Mouse (Mus musculus): Measurements from ENCODE around the gene Siah2. TPM values are rescaled to one million over a fixed set of nuclear protein-coding genes. Genes with fewer than 3 reads are reported as not detected.

Gene Siah2
- polyA plus RNA-seq, 1 experiment from 2014 or later: 7.4 TPM

- no peak overlapping the region for H3K4me2 ChIP-seq
- 38% methylated on average over 6 of the region's 6 CpGs for WGBS
- no peak for TF ChIP-seq CTCF (IDR thresholded peaks at IDR 0.05; ENCODE audit: low read depth)
- H3K9me3 ChIP-seq (ENCODE audit: low read depth, low read length): no peaks in the 10 kb centered on the region
- no peaks in the 10 kb centered on the region for H3K4me1 ChIP-seq (ENCODE audit: insufficient read depth)
- no peaks in the 10 kb centered on the region for H3K27me3 ChIP-seq (ENCODE audit: insufficient read depth, low read length)
- H3K27ac ChIP-seq (ENCODE audit: low read depth): no peak overlapping the region
- H3K9ac ChIP-seq: no peak overlapping the region
- H3K4me3 ChIP-seq (ENCODE audit: low read depth, low read length): no peak overlapping the region
- no peak for ATAC-seq (ENCODE audit: insufficient read depth)
- DNase-seq: no peak
- peaks cover 10% of the 10 kb centered on the region; the same call in 1 of the 2 replicates for H3K36me3 ChIP-seq (ENCODE audit: insufficient read depth)
These were observed 20.5 kb downstream of the Siah2 start for GRCm38 (mm10) chr3:58671616-58672250.

GRCm38 (mm10) chr3:58663970-58664369 lies 28.2 kb downstream of the Siah2 start:
- Histone ChIP-seq H3K9me3 (ENCODE audit: low read depth, low read length) (no peaks in the 10 kb centered on the region), H3K4me3 (ENCODE audit: low read depth, low read length) (no peak overlapping the region), H3K27ac (ENCODE audit: low read depth) (no peak overlapping the region), H3K36me3 (ENCODE audit: insufficient read depth) (no peaks in the 10 kb centered on the region), H3K27me3 (ENCODE audit: insufficient read depth, low read length) (no peaks in the 10 kb centered on the region), H3K4me2 (no peak overlapping the region), H3K9ac (no peak overlapping the region), H3K4me1 (ENCODE audit: insufficient read depth) (no peaks in the 10 kb centered on the region)
- TF ChIP-seq CTCF (IDR thresholded peaks at IDR 0.05; ENCODE audit: low read depth): no peak
- 88% methylated on average over 7 of the region's 7 CpGs for WGBS
- DNase-seq (no peak), ATAC-seq (ENCODE audit: insufficient read depth) (no peak)

- Histone ChIP-seq H3K9me3 (ENCODE audit: low read depth, low read length) (no peaks in the 10 kb centered on the region), H3K4me1 (ENCODE audit: insufficient read depth) (no peaks in the 10 kb centered on the region), H3K27ac (ENCODE audit: low read depth) (no peak overlapping the region), H3K9ac (no peak overlapping the region), H3K36me3 (ENCODE audit: insufficient read depth) (no peaks in the 10 kb centered on the region), H3K27me3 (ENCODE audit: insufficient read depth, low read length) (no peaks in the 10 kb centered on the region), H3K4me3 (ENCODE audit: low read depth, low read length) (no peak overlapping the region), H3K4me2 (no peak overlapping the region)
- TF ChIP-seq CTCF (IDR thresholded peaks at IDR 0.05; ENCODE audit: low read depth): no peak
- WGBS: 85% methylated on average over 4 of the region's 4 CpGs
- DNase-seq (no peak), ATAC-seq (ENCODE audit: insufficient read depth) (no peak)
These were observed 31.6 kb downstream of the Siah2 start for GRCm38 (mm10) chr3:58660636-58661035.

GRCm38 (mm10) chr3:58657356-58657755 lies 34.8 kb downstream of the Siah2 start:
- DNase-seq (peak; percentile 41), ATAC-seq (ENCODE audit: insufficient read depth) (no peak)
- Histone ChIP-seq H3K27me3 (ENCODE audit: insufficient read depth, low read length) (no peaks in the 10 kb centered on the region), H3K9ac (no peak overlapping the region), H3K4me2 (no peak overlapping the region), H3K36me3 (ENCODE audit: insufficient read depth) (no peaks in the 10 kb centered on the region), H3K9me3 (ENCODE audit: low read depth, low read length) (no peaks in the 10 kb centered on the region), H3K27ac (ENCODE audit: low read depth) (no peak overlapping the region), H3K4me1 (ENCODE audit: insufficient read depth) (no peaks in the 10 kb centered on the region), H3K4me3 (ENCODE audit: low read depth, low read length) (no peak overlapping the region)
- TF ChIP-seq CTCF (IDR thresholded peaks at IDR 0.05; ENCODE audit: low read depth): peak; percentile 46; the same call in 1 of the 2 replicates
- WGBS: 19% methylated on average over 2 of the region's 2 CpGs

GRCm38 (mm10) chr3:58655362-58656130 lies 36.7 kb downstream of the Siah2 start:
- H3K36me3 ChIP-seq (ENCODE audit: insufficient read depth): no peaks in the 10 kb centered on the region
- H3K27ac ChIP-seq (ENCODE audit: low read depth): no peak overlapping the region
- WGBS: 48% methylated on average over 17 of the region's 17 CpGs
- DNase-seq: peak; percentile 87
- peak; percentile 73; the same call in 1 of the 2 replicates for ATAC-seq (ENCODE audit: insufficient read depth)
- TF ChIP-seq CTCF (IDR thresholded peaks at IDR 0.05; ENCODE audit: low read depth): peak; percentile 82
- H3K27me3 ChIP-seq (ENCODE audit: insufficient read depth, low read length): no peaks in the 10 kb centered on the region
- H3K4me3 ChIP-seq (ENCODE audit: low read depth, low read length): no peak overlapping the region
- H3K9me3 ChIP-seq (ENCODE audit: low read depth, low read length): no peaks in the 10 kb centered on the region
- H3K9ac ChIP-seq: no peak overlapping the region
- no peaks in the 10 kb centered on the region for H3K4me1 ChIP-seq (ENCODE audit: insufficient read depth)
- no peak overlapping the region for H3K4me2 ChIP-seq

- Histone ChIP-seq H3K9me3 (ENCODE audit: low read depth, low read length) (no peaks in the 10 kb centered on the region), H3K9ac (no peak overlapping the region), H3K4me2 (no peak overlapping the region), H3K4me3 (ENCODE audit: low read depth, low read length) (no peak overlapping the region), H3K4me1 (ENCODE audit: insufficient read depth) (no peaks in the 10 kb centered on the region), H3K27me3 (ENCODE audit: insufficient read depth, low read length) (no peaks in the 10 kb centered on the region), H3K36me3 (ENCODE audit: insufficient read depth) (no peaks in the 10 kb centered on the region), H3K27ac (ENCODE audit: low read depth) (no peak overlapping the region)
- TF ChIP-seq CTCF (IDR thresholded peaks at IDR 0.05; ENCODE audit: low read depth): peak; percentile 31; the same call in 1 of the 2 replicates
- WGBS: 57% methylated on average over 5 of the region's 5 CpGs
- no peak for ATAC-seq (ENCODE audit: insufficient read depth)
- peak; percentile 52 for DNase-seq
These were observed 38.3 kb downstream of the Siah2 start for GRCm38 (mm10) chr3:58653907-58654306.

GRCm38 (mm10) chr3:58650328-58650727 lies 41.9 kb downstream of the Siah2 start:
- Histone ChIP-seq H3K27ac (ENCODE audit: low read depth) (no peak overlapping the region), H3K4me2 (no peak overlapping the region), H3K9me3 (ENCODE audit: low read depth, low read length) (no peaks in the 10 kb centered on the region), H3K4me1 (ENCODE audit: insufficient read depth) (no peaks in the 10 kb centered on the region), H3K36me3 (ENCODE audit: insufficient read depth) (no peaks in the 10 kb centered on the region), H3K4me3 (ENCODE audit: low read depth, low read length) (no peak overlapping the region), H3K9ac (no peak overlapping the region), H3K27me3 (ENCODE audit: insufficient read depth, low read length) (no peaks in the 10 kb centered on the region)
- 47% methylated on average over 4 of the region's 4 CpGs for WGBS
- TF ChIP-seq CTCF (IDR thresholded peaks at IDR 0.05; ENCODE audit: low read depth): no peak
- ATAC-seq (ENCODE audit: insufficient read depth) (no peak), DNase-seq (no peak)
